Mouse (Mus musculus): ENCODE measurements around the gene Zfp74. TPM values are rescaled to one million over a fixed set of nuclear protein-coding genes. Genes with fewer than 3 reads are reported as not detected.

The Zfp74 gene
- total RNA-seq, 2 experiments from 2014 or later: 25.4 to 28.2 TPM

Small RNAs within 50 kb of the gene (microRNA-seq; reads per million reads assigned to microRNA genes)
- 2.4 reads per million for gene Mir7668

Other genes with a start within 250 kb of the Zfp74 start
- 1 to 10 TPM; 1.1 TPM for gene Catsperg2, start 227.1 kb downstream of the Zfp74 start, total RNA-seq (2021)
- 10 to 100 TPM; 19.8 to 21.5 TPM for gene Zfp84, start 185.5 kb downstream of the Zfp74 start, total RNA-seq (2021)
- 10 to 100 TPM; 12.0 to 13.1 TPM for gene Zfp30, start 170.1 kb downstream of the Zfp74 start, total RNA-seq (2021)
- gene Zfp790, start 138.0 kb downstream of the Zfp74 start, total RNA-seq (2021): 10 to 100 TPM; 24.5 to 27.9 TPM
- 10 to 100 TPM; 17.7 to 19.5 TPM for gene Zfp940, start 100.4 kb downstream of the Zfp74 start, total RNA-seq (2021)
- gene Zfp420, start 94.1 kb downstream of the Zfp74 start, total RNA-seq (2021): 10 to 100 TPM; 16.2 to 18.6 TPM
- gene Zfp27, start 47.5 kb downstream of the Zfp74 start, total RNA-seq (2021): 10 to 100 TPM; 19.5 to 22.5 TPM
- gene Zfp383, start 45.9 kb downstream of the Zfp74 start, total RNA-seq (2021): 10 to 100 TPM in 1 of 2 experiments, 1 to 10 TPM in 1; 9.9 to 10.7 TPM
- 1 to 10 TPM; 5.1 to 5.4 TPM for gene Zfp568, start 29.9 kb upstream of the Zfp74 start, total RNA-seq (2021)
- 10 to 100 TPM; 10.9 to 11.5 TPM for gene Zfp14, start 97.3 kb upstream of the Zfp74 start, total RNA-seq (2021)
- gene Zfp82, start 118.8 kb upstream of the Zfp74 start, total RNA-seq (2021): 1 to 10 TPM; 4.6 to 8.5 TPM
- 1 to 10 TPM in 1 of 2 experiments, not detected in 1; 1.9 TPM for gene Gm26920, start 136.3 kb upstream of the Zfp74 start, total RNA-seq (2021)
- gene Zfp566, start 136.4 kb upstream of the Zfp74 start, total RNA-seq (2021): 10 to 100 TPM; 12.9 to 17.3 TPM
- gene Zfp260, start 140.7 kb upstream of the Zfp74 start, total RNA-seq (2021): 10 to 100 TPM; 64.8 to 65.3 TPM
- gene Zfp382, start 167.9 kb upstream of the Zfp74 start, total RNA-seq (2021): 10 to 100 TPM; 33.0 to 33.9 TPM
- gene Zfp146, start 215.7 kb upstream of the Zfp74 start, total RNA-seq (2021): 10 to 100 TPM; 66.8 to 68.1 TPM
- gene Cox7a1, start 230.1 kb upstream of the Zfp74 start, total RNA-seq (2021): 1 to 10 TPM; 1.5 to 2.0 TPM
- 100 to 1,000 TPM; 193 to 198 TPM for gene Capns1, start 244.7 kb upstream of the Zfp74 start, total RNA-seq (2021)

Measured in left cerebral cortex, postnatal 4 days (tissue).